Mouse (Mus musculus): Measurements from ENCODE around the gene Gli2.
A peak's percentile ranks its signal among the peaks of the same experiment; 100 is the strongest.

Gli2 gene

DNA sequence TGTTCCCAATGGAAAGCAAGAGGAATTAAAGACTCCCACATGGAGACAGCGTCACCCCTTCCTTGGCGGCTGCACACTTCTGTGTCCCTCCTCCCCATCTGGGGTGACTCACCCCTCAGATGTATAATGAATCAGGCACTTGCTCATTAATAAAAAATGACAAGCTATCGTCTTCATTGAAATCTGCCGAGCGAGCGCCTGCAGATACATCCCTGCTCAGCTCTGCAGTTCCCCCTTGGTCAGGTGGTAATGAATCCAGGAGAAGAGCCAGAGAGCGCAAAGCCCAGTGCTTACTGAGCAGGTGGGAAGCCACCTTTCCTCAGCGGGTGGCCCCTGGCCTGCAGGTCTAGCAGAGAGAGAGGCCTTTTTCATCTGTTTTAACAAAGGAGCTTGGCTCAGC is 112.1 kb downstream of the Gli2 start:
- DNase-seq (ENCODE audit: low read depth, low spot score), result no peak

DNA sequence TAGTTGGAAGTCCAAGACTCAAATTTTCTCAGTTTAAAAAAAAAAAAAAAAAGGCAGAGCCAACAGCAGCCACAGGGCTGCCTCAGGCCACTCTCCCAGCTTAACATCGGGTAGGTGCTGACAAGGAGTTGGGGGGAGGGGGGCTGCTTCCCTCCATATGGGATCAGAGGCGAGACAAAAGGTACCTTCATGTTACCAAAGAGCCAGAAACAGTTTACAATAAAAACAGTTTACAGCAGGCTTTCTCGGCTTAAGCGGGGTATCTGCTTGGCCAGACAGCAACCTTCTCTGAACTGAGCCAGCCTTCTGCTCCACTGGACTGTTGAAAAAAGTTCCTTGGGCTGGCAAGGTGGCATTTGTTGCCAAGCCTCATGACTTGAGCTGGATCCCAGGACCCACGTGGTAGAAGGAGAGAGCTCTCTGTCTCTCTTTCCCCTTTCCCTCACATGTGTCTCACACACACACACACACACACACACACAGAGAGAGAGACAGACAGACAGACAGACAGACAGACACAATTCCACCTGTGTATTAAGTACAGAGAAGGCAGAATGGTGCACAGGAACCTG is 113.1 kb downstream of the Gli2 start:
- no peak for DNase-seq (ENCODE audit: low read depth, low spot score)

DNA sequence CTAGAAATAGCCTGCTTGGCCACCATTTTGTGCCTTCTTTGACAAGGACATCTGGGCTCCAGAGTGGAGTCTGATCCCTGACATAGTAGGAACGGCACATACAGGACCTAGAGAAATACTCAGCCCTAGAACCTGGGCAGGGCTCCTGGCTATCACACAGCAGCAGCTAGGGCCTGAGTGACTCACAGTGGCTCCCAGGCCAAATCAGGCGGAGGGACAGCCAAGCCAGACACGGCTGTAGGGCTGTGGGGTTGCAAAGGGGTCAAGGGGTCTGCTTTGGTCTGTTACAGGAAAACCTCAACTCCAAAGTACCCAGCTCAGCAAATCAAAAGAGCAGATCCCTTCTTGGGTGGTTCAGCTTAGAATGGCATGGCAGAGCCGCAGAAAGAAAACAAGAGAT is 115.2 kb downstream of the Gli2 start:
- no peak for DNase-seq (ENCODE audit: low read depth, low spot score)

DNA sequence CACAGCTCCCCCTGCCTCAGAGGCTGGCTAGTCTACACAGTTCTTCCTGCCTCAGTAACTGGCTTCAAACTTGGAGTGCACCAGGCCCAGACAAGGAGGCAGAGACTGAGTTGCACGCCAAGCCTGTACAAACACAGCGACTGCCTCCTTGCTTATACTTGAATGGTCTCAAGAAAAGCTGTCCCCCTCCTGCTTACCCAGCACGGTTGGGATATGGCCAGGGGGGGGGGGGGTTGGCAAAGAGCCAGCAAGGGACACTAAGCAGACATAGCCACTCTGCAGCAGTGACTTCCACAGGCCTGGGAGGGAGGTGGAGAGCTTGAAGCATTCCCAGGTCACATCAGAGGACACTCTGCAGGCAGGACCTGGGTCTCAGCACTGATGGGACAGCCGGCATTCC is 117.3 kb downstream of the Gli2 start:
- DNase-seq (ENCODE audit: low read depth, low spot score), result no peak

DNA sequence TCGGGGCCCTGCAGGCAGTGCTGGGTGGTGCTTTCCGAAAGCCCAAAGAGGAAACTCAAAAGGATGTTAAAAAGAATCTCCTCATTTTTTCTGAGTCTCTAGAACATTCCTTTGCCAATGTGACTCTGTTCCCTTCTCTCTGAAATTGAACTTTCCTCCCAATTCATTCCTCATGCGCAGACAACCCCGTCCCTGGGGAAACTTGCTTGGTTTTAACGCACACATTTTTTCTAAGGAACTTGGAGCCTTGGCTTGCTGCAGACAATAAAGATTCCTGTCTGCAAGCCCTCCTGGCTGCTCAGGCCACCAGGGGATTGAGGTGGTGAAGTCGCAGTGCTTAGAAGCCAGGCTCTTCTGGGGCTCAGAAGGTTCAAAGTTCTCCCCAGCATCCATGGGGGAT is 117.9 kb downstream of the Gli2 start:
- DNase-seq (ENCODE audit: low read depth, low spot score), result no peak

DNA sequence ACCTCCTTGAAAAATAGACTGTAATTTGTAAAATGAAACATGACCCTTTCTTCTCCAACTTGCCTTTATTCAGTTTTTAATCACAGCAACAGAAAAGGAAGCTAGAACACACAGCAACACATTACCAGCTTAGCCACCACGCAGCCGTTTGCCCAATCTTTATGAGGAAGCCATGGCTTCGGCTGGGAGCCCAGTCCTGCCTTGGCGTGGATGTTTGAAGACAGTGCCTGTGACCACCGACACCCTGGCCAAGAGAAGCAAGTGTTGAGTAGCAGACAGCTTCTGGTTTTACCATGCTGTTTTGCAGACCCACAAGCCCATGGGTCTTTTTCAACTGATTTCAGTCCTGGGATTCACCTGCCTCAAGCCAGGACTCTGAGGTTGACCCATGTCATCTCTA is 121.3 kb downstream of the Gli2 start:
- no peak for DNase-seq (ENCODE audit: low read depth, low spot score)

DNA sequence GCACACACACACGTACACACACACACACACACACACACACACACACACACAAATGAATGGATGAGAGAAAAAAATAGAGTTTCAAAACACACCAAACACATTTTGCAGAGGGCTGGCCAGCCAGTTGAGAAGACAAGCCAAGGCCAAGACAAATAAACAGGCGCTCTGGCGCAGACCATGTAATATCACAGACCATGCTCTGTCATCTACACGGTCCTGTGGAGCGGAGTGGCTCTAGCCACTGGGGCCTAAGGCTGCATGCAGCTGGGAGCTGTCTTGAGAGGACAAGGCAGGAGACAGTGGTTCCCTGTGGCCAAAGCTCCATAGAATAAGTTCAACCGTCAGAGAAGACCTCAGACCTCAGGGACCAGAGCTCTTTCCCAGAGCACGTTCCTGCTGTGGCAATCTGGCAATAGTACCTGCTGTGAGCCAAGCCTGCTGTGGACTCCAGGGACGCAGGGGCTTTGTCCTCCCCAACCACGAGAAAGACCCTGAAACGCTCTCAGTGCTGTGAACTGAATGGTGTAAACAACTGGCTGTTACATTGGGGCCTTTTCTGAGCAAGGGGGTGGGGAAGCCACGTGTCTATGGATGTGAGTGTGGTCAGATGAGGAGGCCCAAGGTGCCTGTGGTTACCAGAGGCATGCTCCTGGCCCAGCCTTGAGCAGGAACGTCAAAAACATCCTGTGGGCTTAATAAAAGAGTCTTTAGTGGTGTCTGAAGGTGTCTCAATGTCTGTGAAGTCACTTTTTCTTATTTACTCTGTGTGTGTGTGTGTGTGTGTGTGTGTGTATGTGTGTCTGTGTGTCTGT is 125.7 kb downstream of the Gli2 start:
- no peak for DNase-seq (ENCODE audit: low read depth, low spot score)

DNA sequence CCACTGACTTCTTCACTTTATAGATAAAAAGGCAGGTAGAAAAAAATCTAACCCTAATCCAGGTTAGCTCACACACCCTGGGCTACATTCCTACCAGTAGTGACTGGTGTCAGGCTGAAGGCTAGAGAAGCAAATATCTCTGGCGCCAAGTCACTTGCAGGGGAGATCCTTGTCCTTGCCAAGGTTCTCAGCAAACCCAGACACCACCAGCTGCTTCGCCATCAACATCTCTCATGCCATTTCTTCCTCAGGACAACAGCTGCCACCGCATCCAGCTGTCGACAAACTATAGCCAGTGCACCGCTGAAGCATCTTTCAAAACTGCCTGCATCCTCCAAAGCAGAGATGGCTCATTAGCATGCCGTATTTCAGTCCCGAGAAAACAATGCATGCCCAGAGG is 126.9 kb downstream of the Gli2 start:
- no peak for DNase-seq (ENCODE audit: low read depth, low spot score)

DNA sequence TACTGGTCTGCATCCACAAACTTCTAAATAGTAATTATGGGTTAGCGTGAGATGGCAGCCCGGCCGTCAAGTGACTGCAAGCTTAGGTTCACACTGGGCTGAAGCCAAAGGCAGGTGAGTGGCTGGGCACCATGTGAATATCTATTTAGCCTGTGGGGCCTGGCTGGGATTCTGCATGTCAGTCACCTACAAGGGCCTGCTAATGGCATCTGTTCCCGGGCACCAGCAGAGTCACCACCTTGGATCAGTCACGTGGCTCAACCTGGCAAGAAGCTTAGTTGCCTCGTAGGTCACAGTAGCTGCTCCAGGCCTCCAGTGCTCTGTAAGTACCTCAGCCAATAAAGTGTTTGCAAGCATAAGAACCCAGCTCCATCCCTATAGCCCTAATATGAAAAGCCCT is 131.2 kb downstream of the Gli2 start:
- no peak for DNase-seq (ENCODE audit: low read depth, low spot score)

DNA sequence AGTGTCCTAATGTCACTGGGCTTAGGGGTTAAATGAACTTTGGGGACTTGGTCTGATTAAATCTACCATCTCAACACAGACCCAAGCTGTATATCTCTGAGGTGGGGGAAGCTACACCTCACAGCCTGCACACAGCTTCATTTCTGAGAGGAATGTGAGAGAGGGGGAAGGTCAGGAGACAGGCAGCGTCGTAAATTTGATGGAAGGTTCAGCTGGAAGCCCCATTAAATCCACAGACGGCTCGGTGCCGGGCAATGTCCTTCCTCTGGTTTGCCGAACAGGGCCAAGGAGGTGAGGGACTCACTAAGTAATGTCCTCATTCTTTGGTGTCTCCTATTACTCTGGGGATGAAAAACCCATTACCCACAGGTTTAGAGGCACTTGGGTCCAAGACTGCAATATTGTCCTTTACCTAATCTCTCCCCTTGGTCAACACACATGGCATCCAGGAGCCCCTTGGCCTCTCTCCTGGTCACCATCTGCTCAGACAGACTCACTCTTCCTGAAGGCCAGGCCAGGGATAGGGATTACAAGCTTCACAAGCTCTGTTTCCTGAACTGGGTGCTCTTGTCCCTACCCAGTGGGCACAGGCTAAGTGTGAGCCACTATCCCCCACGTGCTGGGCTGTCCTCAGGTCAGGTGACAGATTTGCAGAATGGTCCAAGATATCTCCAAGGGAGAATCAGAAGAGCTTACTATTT is 135.7 kb downstream of the Gli2 start:
- DNase-seq (ENCODE audit: low read depth, low spot score), result no peak

DNA sequence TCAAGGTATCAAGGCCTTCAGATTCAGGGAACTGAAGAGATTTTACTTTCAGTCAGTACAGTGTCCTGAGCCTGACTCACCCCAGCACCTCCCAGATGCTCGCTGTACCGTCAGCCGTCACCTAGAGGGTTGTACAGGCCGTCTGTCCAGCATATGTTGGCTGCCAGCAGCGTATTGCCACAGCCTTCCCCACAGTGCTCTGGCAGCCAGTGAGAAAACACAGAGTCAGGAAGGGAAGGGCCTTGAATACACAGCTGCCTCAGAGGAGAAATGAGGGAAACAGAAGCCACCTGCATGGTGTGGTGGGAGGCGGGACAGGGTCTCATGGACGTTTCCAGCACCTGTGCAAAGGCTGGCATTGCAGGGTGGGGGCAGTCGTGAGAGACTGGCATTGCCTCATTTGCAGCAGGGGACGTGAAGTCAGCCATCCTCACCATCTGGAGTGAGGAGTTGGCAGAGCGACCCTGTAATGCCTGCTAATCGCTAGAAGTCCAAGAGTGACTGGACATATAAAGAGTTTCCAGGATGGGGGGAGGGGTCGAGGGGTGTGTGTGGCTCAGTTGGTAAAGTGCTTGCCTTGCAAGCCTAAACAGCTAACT is 136.8 kb downstream of the Gli2 start:
- DNase-seq (ENCODE audit: low read depth, low spot score), result no peak

DNA sequence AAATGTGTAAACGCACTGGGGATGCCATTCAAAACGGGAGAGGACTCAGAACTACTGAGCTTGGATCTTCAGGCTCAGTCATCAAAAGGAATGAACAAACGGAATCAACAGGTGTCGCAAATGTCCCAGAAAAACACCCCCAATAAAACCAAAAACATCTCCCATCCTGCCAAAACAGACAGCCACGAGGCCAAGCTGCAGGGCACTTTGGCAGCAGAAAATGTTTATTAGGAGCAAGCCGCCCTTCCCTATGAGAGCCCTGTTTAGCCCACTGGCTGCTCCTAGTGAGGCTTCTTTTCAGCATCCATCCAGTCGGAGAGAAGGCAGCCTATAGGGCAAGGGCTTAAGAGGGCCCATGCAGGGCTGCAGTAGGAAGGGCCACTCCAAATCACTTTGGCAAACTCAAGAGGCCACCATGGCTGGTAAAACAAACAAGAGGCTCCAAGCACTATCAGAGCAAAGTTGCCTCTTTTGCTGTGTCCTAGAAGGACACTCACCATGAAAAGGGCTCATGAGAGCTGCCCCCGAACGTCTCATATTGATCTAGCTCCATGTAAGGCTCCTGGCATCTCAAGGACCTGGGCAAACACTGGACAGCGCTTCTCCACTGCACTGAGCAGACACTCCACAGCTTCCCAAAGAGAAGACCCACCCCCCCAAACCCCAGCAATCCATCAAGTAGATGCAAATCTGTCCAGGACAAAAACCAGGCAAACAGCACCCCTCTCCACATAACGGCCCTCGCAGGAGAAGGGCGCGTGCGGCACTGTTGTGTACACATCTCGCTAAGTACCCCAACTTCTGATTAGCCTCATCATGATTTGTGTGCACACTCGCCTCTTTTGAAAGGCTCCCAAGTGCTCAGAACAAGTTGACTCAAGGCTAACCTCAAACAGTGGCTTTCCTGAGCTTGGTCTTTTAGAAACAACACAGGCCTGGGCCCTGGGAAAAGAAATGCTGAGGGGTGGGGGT is 139.7 kb downstream of the Gli2 start:
- no peak for DNase-seq (ENCODE audit: low read depth, low spot score)

DNA sequence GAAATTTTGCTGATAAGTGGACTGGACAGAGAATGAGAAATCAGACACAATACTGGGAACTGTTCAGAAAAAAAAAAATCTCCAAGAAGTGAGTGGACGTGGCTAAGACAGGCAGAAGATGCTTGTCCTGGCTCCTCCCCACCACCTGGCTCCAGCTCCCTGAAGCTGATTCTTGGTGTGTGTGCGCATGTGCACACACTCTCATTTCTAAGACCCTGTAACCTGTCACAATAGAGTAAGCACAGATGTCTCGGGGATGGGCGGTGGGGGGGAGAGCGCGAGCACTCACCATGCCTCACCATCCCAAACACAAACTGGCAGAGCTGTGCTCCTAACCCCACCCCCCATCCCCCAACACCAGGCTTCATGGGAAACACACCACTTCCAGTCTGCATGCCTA is 140.5 kb downstream of the Gli2 start:
- no peak for DNase-seq (ENCODE audit: low read depth, low spot score)

DNA sequence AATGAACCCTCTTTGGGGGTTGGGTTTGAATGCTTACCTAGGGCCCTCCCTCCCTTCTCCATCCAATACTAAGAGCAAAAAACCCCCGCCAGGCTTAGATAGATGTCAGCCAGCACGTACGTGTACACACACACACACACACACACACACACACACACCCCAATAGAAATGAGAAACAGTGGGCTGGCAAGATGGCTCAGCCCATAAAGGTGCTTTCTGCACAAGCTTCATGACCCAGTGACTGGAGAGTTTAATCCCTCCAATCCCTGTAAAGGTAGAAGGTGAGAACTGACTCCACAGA is 142.0 kb downstream of the Gli2 start:
- DNase-seq (ENCODE audit: low read depth, low spot score), result no peak

DNA sequence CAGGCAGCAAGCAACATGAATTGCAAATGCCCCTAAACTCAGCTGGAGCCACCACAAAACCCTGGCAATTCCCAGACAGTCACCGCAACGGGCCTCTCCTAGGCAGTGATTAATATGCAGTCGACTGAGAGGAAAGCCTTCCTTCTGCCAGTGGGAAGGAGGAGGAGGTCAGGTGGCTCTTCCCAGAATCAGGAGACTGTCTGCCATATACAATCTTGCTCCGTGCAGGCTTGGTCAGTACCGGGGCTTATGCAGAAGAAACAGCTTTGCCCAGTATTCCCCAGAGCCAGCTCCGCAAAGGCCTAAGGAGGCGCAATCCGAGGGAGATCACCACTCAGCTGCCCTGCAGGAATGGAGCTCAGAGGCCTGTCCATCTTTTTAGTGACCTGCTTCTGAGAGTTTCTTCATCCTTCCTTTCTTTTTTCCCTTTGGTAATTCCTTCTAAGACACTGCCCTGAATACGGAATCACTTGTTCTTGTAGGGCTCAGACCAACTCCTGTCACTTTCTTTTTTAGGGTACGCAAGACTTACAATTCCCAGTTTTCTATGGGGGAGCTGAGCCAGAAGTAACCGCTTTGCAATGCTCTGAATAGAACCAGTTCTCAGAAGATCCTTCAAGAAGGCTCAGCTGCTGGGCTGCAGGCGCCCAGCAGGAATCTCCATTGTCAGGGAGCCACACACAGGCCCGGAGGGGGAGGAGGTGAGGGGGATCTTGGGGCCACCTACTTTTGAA is 142.6 kb downstream of the Gli2 start:
- DNase-seq (ENCODE audit: low read depth, low spot score), result peak; percentile 29

DNA sequence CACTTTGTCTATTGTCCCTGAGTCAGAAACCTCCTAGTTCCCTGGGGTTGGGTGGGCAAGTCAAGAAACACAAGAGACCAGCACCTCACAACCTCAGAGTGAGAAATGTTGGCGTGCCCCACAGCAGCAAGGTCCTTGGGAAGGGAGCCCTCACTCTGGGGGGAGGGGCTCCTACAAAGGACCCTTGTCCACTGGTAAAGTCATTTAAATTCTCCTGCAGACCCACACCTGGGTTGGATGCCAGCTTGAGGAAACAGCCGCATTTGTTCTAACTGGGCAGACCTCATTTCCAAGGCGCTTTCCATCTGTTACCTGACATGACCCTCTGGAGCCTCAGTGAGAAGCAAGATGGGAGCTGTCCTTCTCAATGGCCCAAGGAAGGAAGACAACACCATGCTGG is 144.4 kb downstream of the Gli2 start:
- no peak for DNase-seq (ENCODE audit: low read depth, low spot score)

DNA sequence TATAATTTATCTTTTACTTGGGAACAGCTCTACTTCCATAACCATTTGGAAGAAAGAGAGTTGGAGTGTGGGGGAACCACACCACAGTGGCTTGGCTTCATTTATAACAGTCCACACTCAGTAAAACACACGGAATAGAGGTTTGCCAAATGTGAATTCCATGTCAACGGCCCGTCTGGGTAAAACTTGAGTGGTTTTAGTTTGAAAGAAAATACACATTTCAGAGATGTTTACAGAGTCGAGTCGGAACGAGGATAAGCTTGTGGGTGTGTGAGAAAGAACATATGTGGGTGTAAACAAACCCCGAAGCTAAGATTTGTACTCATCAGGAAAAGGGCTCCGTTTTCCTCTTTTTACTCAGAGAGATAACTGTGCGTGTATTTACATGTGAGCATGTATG is 145.8 kb downstream of the Gli2 start:
- no peak for DNase-seq (ENCODE audit: low read depth, low spot score)

DNA sequence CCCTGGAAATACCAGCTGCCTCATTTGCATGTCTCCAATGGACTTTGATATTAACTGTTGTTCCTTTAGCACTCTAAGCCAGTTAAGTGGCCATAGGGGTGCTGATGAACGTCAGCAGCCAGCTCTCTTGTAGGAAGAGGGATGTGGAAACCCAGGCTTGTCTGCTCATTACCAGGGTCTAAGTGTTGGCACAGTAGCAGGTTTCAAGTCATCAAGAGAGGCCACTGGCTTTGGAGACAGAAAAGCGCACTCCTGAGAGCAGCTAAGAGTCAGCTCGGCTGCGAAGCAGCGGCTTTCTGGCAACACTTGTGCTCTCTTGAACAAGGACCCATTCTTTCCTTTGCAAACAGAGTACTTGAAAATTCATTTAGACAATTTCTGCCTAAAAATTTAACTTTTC is 148.1 kb downstream of the Gli2 start:
- DNase-seq (ENCODE audit: low read depth, low spot score), result no peak

DNA sequence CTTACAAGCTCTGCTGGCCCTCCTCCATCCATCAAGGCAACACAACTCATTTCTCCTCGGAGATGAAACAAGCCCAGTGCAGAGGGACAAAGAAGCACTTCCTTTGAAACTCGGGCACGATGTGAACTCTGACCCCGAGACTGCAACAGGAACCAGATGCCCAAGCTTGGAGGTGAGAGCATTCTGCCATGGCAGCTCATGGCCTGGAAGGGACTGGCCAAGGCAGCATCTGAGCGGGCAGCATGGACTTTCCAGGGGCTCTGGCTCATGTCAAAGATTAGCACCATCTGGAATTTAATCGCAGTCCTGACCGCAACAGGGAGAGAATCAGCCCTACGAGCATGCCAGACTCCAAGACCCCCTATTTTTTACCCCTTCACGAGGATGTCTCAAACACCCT is 148.5 kb downstream of the Gli2 start:
- DNase-seq (ENCODE audit: low read depth, low spot score), result no peak

DNA sequence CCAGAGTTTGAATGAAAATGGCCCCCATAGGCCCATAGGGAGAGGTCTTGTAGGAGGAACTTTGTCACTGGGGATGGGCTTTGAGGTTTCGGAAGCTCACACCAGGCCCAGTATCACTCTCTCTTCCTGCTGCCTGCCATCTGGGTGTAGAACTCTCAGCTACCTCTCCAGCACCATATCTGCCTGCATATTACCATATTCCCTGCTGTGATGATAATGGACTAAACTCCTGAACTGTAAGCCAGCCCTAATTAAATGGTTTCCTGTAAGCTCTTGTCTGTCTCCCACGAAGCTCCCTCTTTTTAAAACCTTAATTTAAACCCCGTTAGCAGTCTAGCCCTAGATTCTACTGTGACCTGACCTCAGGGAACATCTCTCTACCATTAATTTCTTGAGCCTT is 149.0 kb downstream of the Gli2 start:
- DNase-seq (ENCODE audit: low read depth, low spot score), result peak; percentile 65

DNA sequence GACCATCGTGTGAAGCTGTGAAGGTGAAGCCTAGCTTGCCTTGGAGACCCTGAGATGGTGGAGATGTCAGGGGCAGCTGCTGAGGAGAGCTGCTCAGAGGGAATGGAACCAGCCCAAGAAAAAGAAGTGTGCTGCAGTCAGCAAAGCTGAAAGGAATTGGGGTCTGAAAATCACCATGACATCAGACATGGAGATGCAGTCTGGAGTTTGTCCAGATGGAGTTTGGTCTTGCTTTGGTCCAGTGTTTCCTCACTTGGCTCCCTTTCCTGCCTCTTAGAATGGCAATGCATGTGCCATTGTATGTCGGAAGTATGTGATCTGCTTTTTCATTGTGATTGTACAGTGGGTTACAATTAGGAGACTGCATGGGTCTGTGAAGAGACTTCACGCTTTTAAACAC is 149.7 kb downstream of the Gli2 start:
- DNase-seq (ENCODE audit: low read depth, low spot score), result no peak
